Mouse (Mus musculus) myocyte (in vitro differentiated cells): ENCODE measurements around the gene Kcnq1. TPM values are rescaled to one million over a fixed set of nuclear protein-coding genes. Genes with fewer than 3 reads are reported as not detected.
A peak's percentile ranks its signal among the peaks of the same experiment; 100 is the strongest.

ENCODE experiments used
- H3K27me3 ChIP-seq: one replicate; pipeline ENCODE4 v1.6.1; 2011; ENCODE audit not compliant: control insufficient read depth, insufficient read depth, insufficient read length
- H3K36me3 ChIP-seq: one replicate; pipeline ENCODE4 v1.6.1; 2011; ENCODE audit not compliant: control insufficient read depth, insufficient read depth
- H3K4me2 ChIP-seq: one replicate; pipeline ENCODE4 v1.6.1; 2011; ENCODE audit warnings: low read depth, control low read depth
- H3K4me3 ChIP-seq: one replicate; pipeline ENCODE4 v1.5.1; 2011; ENCODE audit warnings: mild to moderate bottlenecking, control low read depth, moderate library complexity
- H3K79me2 ChIP-seq: one replicate; pipeline ENCODE4 v1.6.1; 2011; ENCODE audit not compliant: control insufficient read depth, insufficient read depth
- H3ac ChIP-seq: one replicate; pipeline ENCODE4 v1.6.1; 2011; ENCODE audit not compliant: control insufficient read depth, insufficient read length
- CEBPB ChIP-seq: IDR thresholded peaks from 2 replicates; pipeline ENCODE4 v1.6.1; 2011; ENCODE audit warnings: mild to moderate bottlenecking, moderate library complexity; ENCODE audit not compliant: poor library complexity, insufficient read depth, severe bottlenecking
- E2F4 ChIP-seq: IDR thresholded peaks from one replicate; pipeline ENCODE4 v1.6.1; 2011; ENCODE audit warnings: mild to moderate bottlenecking, control low read depth, moderate library complexity; ENCODE audit not compliant: insufficient read depth
- MAX ChIP-seq: IDR thresholded peaks from one replicate; pipeline ENCODE4 v1.6.1; 2011; ENCODE audit warnings: low read depth, mild to moderate bottlenecking, control low read depth
- MYOD1 ChIP-seq, 3 experiments: IDR thresholded peaks; one replicate each; pipeline ENCODE4 v1.6.1; 2011; ENCODE audit warnings: control low read depth in 2 of 3, low read depth in 2 of 3, mild to moderate bottlenecking in 2 of 3, moderate library complexity in 1 of 3; ENCODE audit not compliant: insufficient read length in 2 of 3, control insufficient read depth in 1 of 3
- MYOG ChIP-seq, 3 experiments: IDR thresholded peaks; one replicate each; pipeline ENCODE4 v1.6.1; 2011; ENCODE audit warnings: control low read depth in 2 of 3, low read depth in 2 of 3, mild to moderate bottlenecking in 2 of 3; ENCODE audit not compliant: insufficient read length in 2 of 3, control insufficient read depth in 1 of 3, insufficient read depth in 1 of 3
- POLR2A ChIP-seq: IDR thresholded peaks from one replicate; pipeline ENCODE4 v1.6.1; 2011; ENCODE audit warnings: low read depth, mild to moderate bottlenecking, control low read depth, moderate library complexity; ENCODE audit not compliant: insufficient read length
- POLR2AphosphoS2 ChIP-seq: IDR thresholded peaks from one replicate; pipeline ENCODE4 v1.6.1; 2011; ENCODE audit warnings: low read depth, control low read depth; ENCODE audit not compliant: insufficient read length
- REST ChIP-seq: IDR thresholded peaks from one replicate; pipeline ENCODE4 v1.6.1; 2011; ENCODE audit warnings: mild to moderate bottlenecking, control low read depth, moderate library complexity; ENCODE audit not compliant: insufficient read depth, insufficient read length
- SRF ChIP-seq: IDR thresholded peaks from one replicate; pipeline ENCODE4 v1.6.1; 2011; ENCODE audit warnings: low read depth; ENCODE audit not compliant: control insufficient read depth, insufficient read length
- TCF12 ChIP-seq: IDR thresholded peaks from one replicate; pipeline ENCODE4 v1.6.1; 2011; ENCODE audit warnings: mild to moderate bottlenecking, control low read depth; ENCODE audit not compliant: poor library complexity, insufficient read depth, severe bottlenecking
- TCF3 ChIP-seq: IDR thresholded peaks from one replicate; pipeline ENCODE4 v1.6.1; 2011; ENCODE audit warnings: low read depth, control low read depth; ENCODE audit not compliant: insufficient read length
- USF1 ChIP-seq: IDR thresholded peaks from one replicate; pipeline ENCODE4 v1.6.1; 2011; ENCODE audit warnings: low read depth, mild to moderate bottlenecking, control low read depth, moderate library complexity
- polyA plus RNA-seq: library from polyadenylated mRNA; unstranded; fragments of >200 nt; fragmentation: generic; extraction: Trizol; gene quantifications from one replicate; pipeline ENCODE4 v1.2.1, GENCODE M21; 2012; ENCODE audit warnings: missing spikeins

The Kcnq1 gene
- polyA plus RNA-seq, 1 experiment = 0.12 TPM

GRCm38 (mm10) chr7:143062704-143063103, 43.5 kb upstream of the Kcnq1 start:
- peak; percentile 87 for TF ChIP-seq SRF
- peak; percentile 44 for TF ChIP-seq POLR2AphosphoS2
- TF ChIP-seq REST = no peak
- peak; percentile 28 for TF ChIP-seq TCF3
- TF ChIP-seq MYOD1 (IDR thresholded peaks at IDR 0.05; ENCODE audit: control insufficient read depth in 1 of 3, insufficient read length in 2 of 3, low read depth in 2 of 3) = peak; percentile 30 to 94 (median 77)
- TF ChIP-seq MAX = no peak
- peak; percentile 64 to 93 (median 74) for TF ChIP-seq MYOG (IDR thresholded peaks at IDR 0.05; ENCODE audit: control insufficient read depth in 1 of 3, insufficient read depth in 1 of 3, insufficient read length in 2 of 3, low read depth in 2 of 3)
- peak; percentile 53 for TF ChIP-seq TCF12
- no peak for TF ChIP-seq E2F4
- TF ChIP-seq USF1 = no peak
- Histone ChIP-seq H3K36me3 (peaks cover 72% of the 10 kb centered on the region), H3K27me3 (no peaks in the 10 kb centered on the region), H3K79me2 (peaks cover 43% of the 10 kb centered on the region), H3ac (no peak overlapping the region), H3K4me2 (peak overlapping the region; percentile 53), H3K4me3 (no peak overlapping the region)

GRCm38 (mm10) chr7:143064226-143064625, 41.9 kb upstream of the Kcnq1 start:
- peaks cover 28% of the 10 kb centered on the region for H3K79me2 ChIP-seq
- H3K4me2 ChIP-seq = no peak overlapping the region
- H3K4me3 ChIP-seq = no peak overlapping the region
- H3K36me3 ChIP-seq = peaks cover 83% of the 10 kb centered on the region
- H3ac ChIP-seq = no peak overlapping the region
- TF ChIP-seq MAX (no peak), TCF12 (no peak), CEBPB (no peak), REST (no peak), POLR2A (peak; percentile 21), MYOD1 (IDR thresholded peaks at IDR 0.05; ENCODE audit: control insufficient read depth in 1 of 3, insufficient read length in 2 of 3, low read depth in 2 of 3) (no peak), E2F4 (no peak), TCF3 (no peak), POLR2AphosphoS2 (no peak)
- H3K27me3 ChIP-seq = no peaks in the 10 kb centered on the region

- no peak overlapping the region for H3ac ChIP-seq
- no peak overlapping the region for H3K4me3 ChIP-seq
- peaks cover 26% of the 10 kb centered on the region for H3K79me2 ChIP-seq
- H3K4me2 ChIP-seq = no peak overlapping the region
- H3K27me3 ChIP-seq = no peaks in the 10 kb centered on the region
- peaks cover 75% of the 10 kb centered on the region for H3K36me3 ChIP-seq
- no peak for TF ChIP-seq MYOG (IDR thresholded peaks at IDR 0.05; ENCODE audit: control insufficient read depth in 1 of 3, insufficient read depth in 1 of 3, insufficient read length in 2 of 3, low read depth in 2 of 3)
- no peak for TF ChIP-seq POLR2A
- no peak for TF ChIP-seq REST
- TF ChIP-seq TCF12 = no peak
- no peak for TF ChIP-seq POLR2AphosphoS2
- TF ChIP-seq TCF3 = no peak
- TF ChIP-seq MYOD1 (IDR thresholded peaks at IDR 0.05; ENCODE audit: control insufficient read depth in 1 of 3, insufficient read length in 2 of 3, low read depth in 2 of 3) = no peak
- no peak for TF ChIP-seq SRF
- no peak for TF ChIP-seq USF1
- no peak for TF ChIP-seq E2F4
- TF ChIP-seq MAX = no peak
- TF ChIP-seq CEBPB = no peak
These were observed 40.5 kb upstream of the Kcnq1 start for GRCm38 (mm10) chr7:143065692-143066091.

- Histone ChIP-seq H3K4me3 (no peak overlapping the region), H3K79me2 (peaks cover 12% of the 10 kb centered on the region), H3K36me3 (peaks cover 59% of the 10 kb centered on the region), H3K4me2 (no peak overlapping the region), H3K27me3 (no peaks in the 10 kb centered on the region), H3ac (no peak overlapping the region)
- no peak for TF ChIP-seq E2F4
- no peak for TF ChIP-seq MYOD1 (IDR thresholded peaks at IDR 0.05; ENCODE audit: control insufficient read depth in 1 of 3, insufficient read length in 2 of 3, low read depth in 2 of 3)
- TF ChIP-seq TCF12 = no peak
- TF ChIP-seq MYOG (IDR thresholded peaks at IDR 0.05; ENCODE audit: control insufficient read depth in 1 of 3, insufficient read depth in 1 of 3, insufficient read length in 2 of 3, low read depth in 2 of 3) = no peak
- TF ChIP-seq SRF = no peak
- no peak for TF ChIP-seq POLR2A
- TF ChIP-seq MAX = no peak
- no peak for TF ChIP-seq USF1
- no peak for TF ChIP-seq REST
- no peak for TF ChIP-seq TCF3
- no peak for TF ChIP-seq CEBPB
- no peak for TF ChIP-seq POLR2AphosphoS2
These were observed 38.7 kb upstream of the Kcnq1 start for GRCm38 (mm10) chr7:143067469-143067868.

DNA sequence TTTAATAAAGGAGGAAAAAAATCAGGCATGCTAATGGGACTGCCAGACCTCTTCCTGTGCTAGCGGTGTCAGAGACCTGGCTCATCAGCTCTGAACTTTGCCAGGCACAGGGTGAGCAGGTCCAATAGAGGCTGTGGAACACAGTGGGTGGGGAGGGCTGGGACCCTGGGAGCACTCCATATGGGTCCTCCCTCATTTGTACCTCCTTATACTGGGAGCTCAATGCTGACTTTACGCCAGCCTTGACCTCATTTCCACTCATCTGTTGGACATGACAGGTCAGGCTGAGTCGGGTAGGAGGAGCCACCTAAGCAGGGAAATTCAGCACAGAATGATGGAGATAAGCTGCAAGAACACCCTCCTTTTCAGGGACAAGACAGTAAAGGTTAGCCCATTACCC, 38.3 kb upstream of the Kcnq1 start:
- H3K79me2 ChIP-seq = peaks cover 12% of the 10 kb centered on the region
- no peak overlapping the region for H3K4me3 ChIP-seq
- H3ac ChIP-seq = no peak overlapping the region
- no peak for TF ChIP-seq USF1
- TF ChIP-seq MAX = no peak
- TF ChIP-seq CEBPB = no peak
- TF ChIP-seq MYOD1 (IDR thresholded peaks at IDR 0.05; ENCODE audit: control insufficient read depth in 1 of 3, insufficient read length in 2 of 3, low read depth in 2 of 3) = no peak
- no peak for TF ChIP-seq TCF3
- no peak for TF ChIP-seq MYOG (IDR thresholded peaks at IDR 0.05; ENCODE audit: control insufficient read depth in 1 of 3, insufficient read depth in 1 of 3, insufficient read length in 2 of 3, low read depth in 2 of 3)
- no peak for TF ChIP-seq POLR2A
- TF ChIP-seq REST = no peak
- TF ChIP-seq E2F4 = no peak
- no peak for TF ChIP-seq POLR2AphosphoS2
- no peak for TF ChIP-seq SRF
- TF ChIP-seq TCF12 = no peak
- no peaks in the 10 kb centered on the region for H3K27me3 ChIP-seq
- H3K36me3 ChIP-seq = peaks cover 59% of the 10 kb centered on the region
- H3K4me2 ChIP-seq = no peak overlapping the region
